In the genomic region with DNA sequence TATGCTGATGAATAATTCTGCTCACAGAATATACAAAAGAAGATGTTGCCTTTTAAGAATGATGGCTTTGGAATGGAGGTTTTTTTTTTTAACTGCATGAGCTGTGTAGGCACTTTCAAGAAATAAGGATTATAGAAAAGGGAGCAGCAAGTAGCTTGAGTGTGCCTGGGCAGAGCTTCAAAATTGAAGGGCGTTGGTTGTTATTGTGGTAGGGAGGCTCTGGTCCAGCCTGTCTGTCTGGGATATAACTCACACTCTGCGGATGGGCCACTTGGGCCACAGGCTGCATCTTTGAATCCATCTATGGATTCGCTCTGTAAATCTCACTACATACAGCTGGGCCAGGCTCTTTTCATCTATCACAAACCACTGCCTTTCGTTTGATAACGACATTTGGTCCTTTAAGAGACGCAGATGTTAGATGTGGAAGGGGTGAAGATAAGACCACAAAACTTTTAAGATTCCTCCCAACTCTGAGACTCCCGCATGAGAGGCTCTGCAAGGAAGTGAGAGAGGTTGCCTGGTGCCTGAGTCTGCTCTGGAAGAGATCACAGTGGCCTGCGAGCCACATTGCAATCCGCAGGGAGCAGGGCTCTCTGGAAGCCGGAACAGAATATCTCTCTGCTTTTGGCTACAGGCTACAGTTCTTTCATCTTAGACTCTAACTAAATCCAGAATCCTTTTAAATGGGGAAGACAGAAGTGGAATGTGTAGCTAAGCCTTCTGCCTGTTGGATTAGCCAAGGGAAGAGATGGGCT, we compare ENCODE assay signal across 10 mouse cellular contexts.
DNase-seq lines count a peak whose midpoint lies in the region; ATAC-seq and TF ChIP-seq lines count a peak whose summit lies in the region.
"Had no signal": no experiment of that assay in that cellular context is flagged by ENCODE, and none has a peak within 500 bp of the region (broad histone marks: within the 10 kb centered on the region; RNA-seq: fewer than 3 reads in every experiment).

No protein-coding gene starts in this region.

- H3K4me1 ChIP-seq in kidney, embryonic 16.5 days (ENCODE audit: insufficient read depth, low read length) = 0 out of 2 replicates have a peak, but pooled peaks cover 5% of the 10 kb centered on the region
- H3K4me1 ChIP-seq in kidney, adult 2 months (ENCODE audit: control insufficient read depth, insufficient read depth, low read length) = no peaks in the 10 kb centered on the region
- H3K4me1 ChIP-seq in stomach, postnatal 0 days (replicated peaks; ENCODE audit: control insufficient read depth, insufficient read depth) = no peaks in the 10 kb centered on the region

- TF ChIP-seq CTCF in kidney, adult 2 months (conservative IDR thresholded peaks at IDR 0.05; ENCODE audit: insufficient read depth, insufficient read length, low read depth, low read length) = no peak
- TF ChIP-seq CTCF in stomach, postnatal 0 days (IDR thresholded peaks at IDR 0.05; ENCODE audit: low read depth) = no peak
- TF ChIP-seq CTCF in layer of hippocampus, adult 2 months (conservative IDR thresholded peaks at IDR 0.05) = no peak

- no peak for TF ChIP-seq POLR2A in kidney, adult 2 months (IDR thresholded peaks at IDR 0.05; ENCODE audit: low read depth, low read length)

- WGBS in kidney, embryonic 16.5 days = 75% methylated on average over 10 of the region's 10 CpGs
- 87% methylated on average over 10 of the region's 10 CpGs for WGBS in kidney, adult 2 months
- WGBS in stomach, postnatal 0 days = 51% methylated on average over 10 of the region's 10 CpGs

- no peak overlapping the region for H3K4me3 ChIP-seq in kidney, embryonic 16.5 days (ENCODE audit: low read length)
- H3K4me3 ChIP-seq in kidney, adult 2 months (ENCODE audit: insufficient read depth, low read depth, low read length) = no peak overlapping the region
- no peak overlapping the region for H3K4me3 ChIP-seq in stomach, postnatal 0 days (ENCODE audit: low read depth, low read length)
- H3K4me3 ChIP-seq in layer of hippocampus, adult 2 months = no peak overlapping the region

- TF ChIP-seq EP300 in stomach, postnatal 0 days (optimal IDR thresholded peaks at IDR 0.05) = no peak

- H3K27ac ChIP-seq in kidney, embryonic 16.5 days (ENCODE audit: low read length) = peak overlapping the region; percentile 20; the same call in 1 of the 2 replicates
- no peak overlapping the region for H3K27ac ChIP-seq in kidney, adult 2 months (ENCODE audit: insufficient read depth, low read depth, low read length)
- H3K27ac ChIP-seq in stomach, postnatal 0 days (replicated peaks) = peak overlapping the region; percentile 58
- no peak overlapping the region for H3K27ac ChIP-seq in layer of hippocampus, adult 2 months

- no peaks in the 10 kb centered on the region for H3K36me3 ChIP-seq in kidney, embryonic 16.5 days (ENCODE audit: insufficient read depth, low read length)
- H3K36me3 ChIP-seq in kidney, adult 2 months (ENCODE audit: control insufficient read depth, insufficient read depth, low read length) = no peaks in the 10 kb centered on the region
- no peaks in the 10 kb centered on the region for H3K36me3 ChIP-seq in stomach, postnatal 0 days (ENCODE audit: control insufficient read depth, insufficient read depth, low read length)

- DNase-seq in kidney, adult 2 months = no peak
- DNase-seq in gastrocnemius, postnatal 25 days = peak; percentile 61
- peak; percentile 42 for DNase-seq in heart, postnatal 4 days
- no peak for DNase-seq in stomach, postnatal 0 days (ENCODE audit: low spot score)
- DNase-seq in layer of hippocampus, adult 2 months (ENCODE audit: low spot score in 2 of 2) = no peak
- DNase-seq in thymus, postnatal 10 days (ENCODE audit: low spot score in 2 of 2) = no peak
- DNase-seq in adrenal gland, postnatal 36 days = no peak
- DNase-seq: layer of hippocampus, adult 9-11 months had no signal

- no peaks in the 10 kb centered on the region for H3K9me3 ChIP-seq in kidney, embryonic 16.5 days (ENCODE audit: low read length)
- H3K9me3 ChIP-seq in stomach, postnatal 0 days (ENCODE audit: control insufficient read depth, low read length) = no peaks in the 10 kb centered on the region

- 0 out of 2 replicates have a peak overlapping the region, but pooled peaks have one; percentile 9 for H3K9ac ChIP-seq in kidney, embryonic 16.5 days (replicated peaks; ENCODE audit: low read length)
- no peak overlapping the region for H3K9ac ChIP-seq in stomach, postnatal 0 days (ENCODE audit: low read length)

- ATAC-seq in kidney, embryonic 16.5 days (ENCODE audit: low FRiP score, low TSS enrichment) = no peak
- ATAC-seq in stomach, postnatal 0 days (ENCODE audit: low FRiP score, low TSS enrichment) = no peak

- no peaks in the 10 kb centered on the region; the same call in 1 of the 2 replicates for H3K27me3 ChIP-seq in kidney, embryonic 16.5 days (ENCODE audit: insufficient read depth, low read length)
- no peaks in the 10 kb centered on the region for H3K27me3 ChIP-seq in kidney, adult 2 months (replicated peaks; ENCODE audit: control insufficient read depth, insufficient read depth, low read length)
- H3K27me3 ChIP-seq in stomach, postnatal 0 days (ENCODE audit: control insufficient read depth, insufficient read depth, low read length) = no peaks in the 10 kb centered on the region
- H3K27me3 ChIP-seq: CH12.LX had no signal

- H3K4me2 ChIP-seq in kidney, embryonic 16.5 days (replicated peaks; ENCODE audit: low read depth, low read length) = no peak overlapping the region
- H3K4me2 ChIP-seq in stomach, postnatal 0 days (replicated peaks; ENCODE audit: low read depth) = no peak overlapping the region

Comparison
In these comparisons a context has a peak if more than half of its experiments do, and no peak if none do; other contexts are left out.
1. H3K27ac ChIP-seq: peak in kidney, embryonic 16.5 days (single experiment) and stomach, postnatal 0 days (single experiment); none in kidney, adult 2 months (single experiment) and layer of hippocampus, adult 2 months (single experiment).
2. DNase-seq: peak in gastrocnemius, postnatal 25 days (single experiment) and heart, postnatal 4 days (single experiment); none in kidney, adult 2 months (single experiment), stomach, postnatal 0 days (single experiment), layer of hippocampus, adult 2 months (0 of 2), thymus, postnatal 10 days (0 of 2) and adrenal gland, postnatal 36 days (0 of 2).